Mouse (Mus musculus) MEL (cell line): ENCODE results near the gene Gusb. TPM values are rescaled to one million over a fixed set of nuclear protein-coding genes. Genes with fewer than 3 reads are reported as not detected.

Experiments
- DNase-seq: peaks from one replicate; pipeline ENCODE4 v3.0.0; 2011; ENCODE audit warnings: low read depth, low spot score
- H3K27ac ChIP-seq: 2 replicates; pipeline ENCODE4 v1.5.1; 2012; ENCODE audit warnings: low read depth, mild to moderate bottlenecking, control low read depth, low read length, moderate library complexity; ENCODE audit not compliant: control insufficient read depth
- H3K27me3 ChIP-seq, 2 experiments: fragments of 150-350 bp in 1 of 2; sonication (generic) in 1 of 2; 2 replicates each; pipeline ENCODE4 v1.6.1; 2012; ENCODE audit warnings: low read length in 2 of 2, mild to moderate bottlenecking in 2 of 2, improper control_type of control experiment in 1 of 2, moderate library complexity in 1 of 2; ENCODE audit not compliant: insufficient read depth in 2 of 2, control insufficient read depth in 1 of 2
- H3K36me3 ChIP-seq, 2 experiments: 2 replicates each; pipeline ENCODE4 v1.6.1; 2012 to 2014; ENCODE audit warnings: low read length in 2 of 2, improper control_type of control experiment in 1 of 2, inconsistent platforms in 1 of 2, mild to moderate bottlenecking in 1 of 2; ENCODE audit not compliant: insufficient read depth in 2 of 2, control insufficient read depth in 1 of 2
- H3K4me1 ChIP-seq, 2 experiments: fragments of 150-350 bp in 1 of 2; sonication (generic) in 1 of 2; 2 replicates each; pipeline ENCODE4 v1.6.1; 2012; ENCODE audit warnings: low read length in 2 of 2, improper control_type of control experiment in 1 of 2, mild to moderate bottlenecking in 1 of 2; ENCODE audit not compliant: insufficient read depth in 2 of 2, control insufficient read depth in 1 of 2
- H3K4me3 ChIP-seq, 2 experiments: fragments of 150-350 bp in 1 of 2; sonication (generic) in 1 of 2; 2 replicates each; pipeline ENCODE4 v1.5.1; 2012; ENCODE audit warnings: low read depth in 2 of 2, low read length in 2 of 2, mild to moderate bottlenecking in 2 of 2, moderate library complexity in 2 of 2, control low read depth in 1 of 2, improper control_type of control experiment in 1 of 2; ENCODE audit not compliant: control insufficient read depth in 1 of 2, insufficient read depth in 1 of 2
- H3K79me2 ChIP-seq: 2 replicates; pipeline ENCODE4 v1.6.1; 2012; ENCODE audit warnings: mild to moderate bottlenecking, low read length, moderate library complexity; ENCODE audit not compliant: control insufficient read depth, poor library complexity, insufficient read depth
- H3K9ac ChIP-seq: 2 replicates; pipeline ENCODE4 v1.6.1; 2012; ENCODE audit warnings: low read depth, mild to moderate bottlenecking, control low read depth, low read length, moderate library complexity; ENCODE audit not compliant: control insufficient read depth, poor library complexity, severe bottlenecking
- H3K9me3 ChIP-seq: fragments of 150-350 bp; sonication (generic); replicated peaks from 2 replicates; pipeline ENCODE4 v1.6.1; 2012; ENCODE audit warnings: mild to moderate bottlenecking, low read length, improper control_type of control experiment, moderate library complexity; ENCODE audit not compliant: insufficient read depth
- BHLHE40 ChIP-seq: IDR thresholded peaks from 2 replicates; pipeline ENCODE4 v1.6.1; 2012; ENCODE audit warnings: low read depth, mild to moderate bottlenecking, inconsistent platforms, low read length, improper control_type of control experiment, borderline replicate concordance
- E2F4 ChIP-seq: IDR thresholded peaks from 2 replicates; pipeline ENCODE4 v1.6.1; 2011; ENCODE audit warnings: low read depth, low read length, improper control_type of control experiment, borderline replicate concordance
- ELF1 ChIP-seq: IDR thresholded peaks from 2 replicates; pipeline ENCODE4 v1.6.1; 2014; ENCODE audit warnings: low read depth, mild to moderate bottlenecking, inconsistent platforms, low read length, improper control_type of control experiment, moderate library complexity
- EP300 ChIP-seq, 2 experiments: IDR thresholded peaks; 2 replicates each; pipeline ENCODE4 v1.6.1; 2011; ENCODE audit warnings: improper control_type of control experiment in 2 of 2, low read length in 2 of 2, low read depth in 1 of 2, mild to moderate bottlenecking in 1 of 2
- ETS1 ChIP-seq: IDR thresholded peaks from 2 replicates; pipeline ENCODE4 v1.6.1; 2012; ENCODE audit warnings: low read depth, mild to moderate bottlenecking, inconsistent platforms, low read length, improper control_type of control experiment, moderate library complexity
- GABPA ChIP-seq: IDR thresholded peaks from 2 replicates; pipeline ENCODE4 v1.6.1; 2012; ENCODE audit warnings: low read depth, mild to moderate bottlenecking, inconsistent platforms, low read length, improper control_type of control experiment, moderate library complexity
- GATA1 ChIP-seq: IDR thresholded peaks from 2 replicates; pipeline ENCODE4 v1.6.1; 2011; ENCODE audit warnings: low read depth, low read length, improper control_type of control experiment
- HCFC1 ChIP-seq: IDR thresholded peaks from 2 replicates; pipeline ENCODE4 v1.6.1; 2012; ENCODE audit warnings: low read depth, mild to moderate bottlenecking, inconsistent platforms, low read length, improper control_type of control experiment, moderate library complexity
- JUND ChIP-seq: IDR thresholded peaks from 2 replicates; pipeline ENCODE4 v1.6.1; 2011; ENCODE audit warnings: low read depth, mild to moderate bottlenecking, improper control_type of control experiment, low read length
- MAFK ChIP-seq: IDR thresholded peaks from 2 replicates; pipeline ENCODE4 v1.6.1; 2011; ENCODE audit warnings: low read depth, mild to moderate bottlenecking, low read length, improper control_type of control experiment, borderline replicate concordance
- MAX ChIP-seq: IDR thresholded peaks from 2 replicates; pipeline ENCODE4 v1.6.1; 2011; ENCODE audit warnings: low read length, improper control_type of control experiment
- MAZ ChIP-seq: IDR thresholded peaks from 2 replicates; pipeline ENCODE4 v1.6.1; 2012; ENCODE audit warnings: low read depth, mild to moderate bottlenecking, inconsistent platforms, low read length, improper control_type of control experiment
- MEF2A ChIP-seq: IDR thresholded peaks from 2 replicates; pipeline ENCODE4 v1.6.1; 2014; ENCODE audit warnings: low read depth, mild to moderate bottlenecking, inconsistent platforms, low read length, improper control_type of control experiment; ENCODE audit not compliant: poor library complexity, insufficient replicate concordance, severe bottlenecking; ENCODE audit errors: extremely low read depth
- MXI1 ChIP-seq: IDR thresholded peaks from 2 replicates; pipeline ENCODE4 v1.6.1; 2011; ENCODE audit warnings: mild to moderate bottlenecking, low read depth, low read length, improper control_type of control experiment
- MYC ChIP-seq: IDR thresholded peaks from 2 replicates; pipeline ENCODE4 v1.6.1; 2011; ENCODE audit warnings: low read depth, mild to moderate bottlenecking, low read length, improper control_type of control experiment, moderate library complexity
- NELFE ChIP-seq: IDR thresholded peaks from 2 replicates; pipeline ENCODE4 v1.6.1; 2011; ENCODE audit warnings: low read depth, low read length, improper control_type of control experiment
- NRF1 ChIP-seq: IDR thresholded peaks from 2 replicates; pipeline ENCODE4 v1.6.1; 2014; ENCODE audit warnings: low read depth, mild to moderate bottlenecking, inconsistent platforms, low read length, improper control_type of control experiment, moderate library complexity; ENCODE audit not compliant: poor library complexity, insufficient read depth, severe bottlenecking
- POLR2A ChIP-seq, 2 experiments: IDR thresholded peaks; 2 replicates each; pipeline ENCODE4 v1.6.1; 2011 to 2012; ENCODE audit warnings: low read length in 2 of 2, mild to moderate bottlenecking in 2 of 2, control low read depth in 1 of 2, improper control_type of control experiment in 1 of 2, low read depth in 1 of 2, moderate library complexity in 1 of 2; ENCODE audit not compliant: control insufficient read depth in 1 of 2, insufficient read depth in 1 of 2, poor library complexity in 1 of 2
- POLR2AphosphoS2 ChIP-seq: IDR thresholded peaks from 2 replicates; pipeline ENCODE4 v1.6.1; 2011; ENCODE audit warnings: low read length, improper control_type of control experiment
- POLR2AphosphoS5 ChIP-seq: IDR thresholded peaks from 2 replicates; pipeline ENCODE4 v1.6.1; 2012; ENCODE audit warnings: low read depth, borderline replicate concordance, mild to moderate bottlenecking, inconsistent platforms, low read length, moderate library complexity, mixed read lengths
- SIN3A ChIP-seq: IDR thresholded peaks from 2 replicates; pipeline ENCODE4 v1.6.1; 2012; ENCODE audit warnings: low read length, improper control_type of control experiment, inconsistent platforms
- SMC3 ChIP-seq: IDR thresholded peaks from 2 replicates; pipeline ENCODE4 v1.6.1; 2011; ENCODE audit warnings: low read depth, low read length, improper control_type of control experiment
- TAL1 ChIP-seq: IDR thresholded peaks from 2 replicates; pipeline ENCODE4 v1.6.1; 2012; ENCODE audit warnings: mild to moderate bottlenecking, inconsistent platforms, low read length, moderate library complexity, mixed read lengths
- TBP ChIP-seq: IDR thresholded peaks from 2 replicates; pipeline ENCODE4 v1.8.0; 2011; ENCODE audit warnings: low read depth, low read length, improper control_type of control experiment
- UBTF ChIP-seq: IDR thresholded peaks from 2 replicates; pipeline ENCODE4 v1.6.1; 2012; ENCODE audit warnings: low read depth, mild to moderate bottlenecking, inconsistent platforms, low read length, improper control_type of control experiment, moderate library complexity, borderline replicate concordance; ENCODE audit not compliant: insufficient read depth
- ZC3H11A ChIP-seq: IDR thresholded peaks from 2 replicates; pipeline ENCODE4 v1.6.1; 2012; ENCODE audit warnings: low read depth, mild to moderate bottlenecking, inconsistent platforms, low read length, improper control_type of control experiment
- ZNF384 ChIP-seq: IDR thresholded peaks from 2 replicates; pipeline ENCODE4 v1.6.1; 2012; ENCODE audit warnings: low read depth, mild to moderate bottlenecking, inconsistent platforms, low read length, improper control_type of control experiment
- polyA plus RNA-seq, 2 experiments: library from polyadenylated mRNA; stranded (reverse) in 1 of 2; unstranded in 1 of 2; fragments of >175 nt in 1 of 2; fragments of >200 nt in 1 of 2; gene quantifications; 2 replicates each; pipeline versions ENCODE4 v1.2.1 to v1.2.4; 2012; ENCODE audit warnings: low replicate concordance in 2 of 2, low read depth in 1 of 2; ENCODE audit not compliant: insufficient read length in 2 of 2, insufficient read depth in 1 of 2, missing spikeins in 1 of 2
- total RNA-seq: library from RNA; depleted of rRNA; stranded (reverse); fragments of 300-350 nt; gene quantifications from 2 replicates; pipeline ENCODE4 v1.2.3, GENCODE M21; 2012

Gusb gene
- total and polyA plus RNA-seq, 3 experiments, result 44.4 to 107 (median 54.2) TPM

DNA sequence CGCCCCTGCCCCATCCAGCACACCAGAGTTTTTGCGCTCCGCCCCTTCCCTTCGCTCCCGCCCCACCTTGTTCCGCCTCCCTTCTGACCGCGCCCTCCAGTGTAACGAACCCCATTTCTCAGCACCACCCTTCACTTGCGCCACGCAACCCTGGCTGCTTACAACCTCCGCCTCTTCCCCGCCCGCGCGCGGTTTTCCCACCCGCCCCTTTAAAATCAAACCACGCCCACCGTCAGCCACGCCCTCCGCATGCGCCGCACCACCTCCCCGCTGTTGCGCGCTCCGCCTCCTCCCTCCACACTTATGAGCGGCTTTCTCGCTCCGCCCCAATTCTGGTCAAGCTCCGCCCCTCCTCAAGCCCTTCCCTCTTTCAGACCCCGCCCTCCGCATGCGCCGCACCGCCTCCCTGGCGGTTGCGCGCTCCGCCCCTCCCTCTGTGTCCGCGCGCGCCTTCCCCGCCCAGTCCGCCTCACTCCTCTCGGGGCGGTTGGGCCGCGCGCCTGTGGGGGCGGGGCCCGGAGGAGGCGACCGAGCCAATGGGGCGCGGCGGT, 61.3 kb downstream of the Gusb start, which contains the start of gene Vkorc1l1 (continued):
- TF ChIP-seq MYC (no peak), NELFE (no peak), GABPA (no peak), ELF1 (peak; percentile 67; the same call in 1 of the 2 replicates), ZNF384 (no peak), EP300 (IDR thresholded peaks at IDR 0.05; ENCODE audit: low read depth in 1 of 2, low read length in 2 of 2) (no peak), JUND (no peak), POLR2AphosphoS5 (no peak), MAZ (0 out of 2 replicates have a peak, but pooled peaks have one; percentile 31), SMC3 (no peak), TAL1 (no peak), UBTF (no peak), BHLHE40 (no peak), ZC3H11A (no peak), MAFK (no peak)

DNA sequence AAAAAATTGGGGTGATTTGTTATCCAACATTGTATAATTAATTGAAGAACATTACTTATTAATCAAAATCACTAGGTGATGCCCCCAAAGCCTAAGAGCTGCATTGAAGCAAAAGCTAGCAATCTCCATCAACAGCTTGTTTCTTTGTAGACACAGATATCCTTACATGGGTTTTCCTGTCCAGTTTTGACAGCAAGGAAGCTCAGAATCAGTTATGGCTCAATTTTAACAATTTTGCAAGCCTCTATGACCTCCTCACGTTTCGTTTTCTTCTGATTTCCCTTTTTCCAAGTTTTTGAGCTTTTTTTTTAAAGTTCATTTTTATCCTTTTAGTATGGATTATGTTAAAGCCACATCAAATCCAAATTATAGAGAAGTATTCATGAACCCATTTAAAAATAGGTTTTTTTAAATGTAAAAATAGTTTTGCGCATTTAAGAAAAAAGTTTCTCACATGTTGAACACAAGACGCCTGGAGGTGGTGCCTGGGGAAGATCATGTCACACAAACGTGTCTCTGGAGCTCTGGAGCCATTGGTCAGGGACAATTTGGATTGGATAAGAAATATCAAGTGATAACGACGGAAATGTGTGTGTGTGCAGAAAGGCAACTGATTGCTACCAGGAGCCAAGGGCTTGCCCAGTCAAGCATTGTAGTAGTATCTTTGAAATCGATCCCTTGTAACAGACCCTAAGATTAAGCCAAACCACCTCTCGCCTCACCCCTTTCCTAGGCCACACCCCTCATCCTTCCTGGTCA, 61.9 kb downstream of the Gusb start:
- peaks cover 24% of the 10 kb centered on the region for H3K79me2 ChIP-seq
- peaks cover 12 to 15% of the 10 kb centered on the region in 2 experiments for H3K4me1 ChIP-seq
- peak overlapping the region; percentile 50 for H3K9ac ChIP-seq
- peak overlapping the region; percentile 24 for H3K27ac ChIP-seq
- H3K9me3 ChIP-seq, result no peaks in the 10 kb centered on the region
- no peaks in the 10 kb centered on the region for H3K27me3 ChIP-seq
- H3K36me3 ChIP-seq, result peaks cover 4 to 16% of the 10 kb centered on the region in 2 experiments
- TF ChIP-seq ELF1, result no peak
- 0 out of 2 replicates have a peak, but pooled peaks have one; percentile 42 for TF ChIP-seq NELFE
- peak; percentile 74 for TF ChIP-seq MAX
- TF ChIP-seq POLR2AphosphoS2, result no peak
- TF ChIP-seq SIN3A, result peak; percentile 78
- TF ChIP-seq HCFC1, result peak; percentile 30; the same call in 1 of the 2 replicates
- peak; percentile 69 for TF ChIP-seq ZNF384
- TF ChIP-seq MYC, result peak; percentile 80
- 0 out of 4 replicates have a peak, but pooled peaks of 1 of the 2 experiments have one; percentile 20 for TF ChIP-seq EP300 (IDR thresholded peaks at IDR 0.05; ENCODE audit: low read depth in 1 of 2, low read length in 2 of 2)
- peak; percentile 17; the same call in 1 of the 2 replicates for TF ChIP-seq ETS1
- peak; percentile 66 for TF ChIP-seq GATA1
- no peak for TF ChIP-seq MEF2A
- TF ChIP-seq E2F4, result no peak
- peak in 1 of 2 experiments; percentile 44; a peak in 2 of 4 replicates for TF ChIP-seq POLR2A (IDR thresholded peaks at IDR 0.05; ENCODE audit: control insufficient read depth in 1 of 2, insufficient read depth in 1 of 2, low read depth in 1 of 2, low read length in 2 of 2, poor library complexity in 1 of 2)
- TF ChIP-seq NRF1, result no peak
- TF ChIP-seq MXI1, result peak; percentile 87
- peak; percentile 51; the same call in 1 of the 2 replicates for TF ChIP-seq TBP
- no peak for TF ChIP-seq BHLHE40
- TF ChIP-seq UBTF, result no peak
- DNase-seq, result peak; percentile 51
- peak overlapping the region; percentile 56 to 81 for H3K4me3 ChIP-seq
